Comparison of ENCODE assay signal across 7 mouse cellular contexts in genomic region chr7:98348043-98348442, GRCm38 (mm10). TPM values are rescaled to one million over a fixed set of nuclear protein-coding genes. Genes with fewer than 3 reads are reported as not detected.
DNase-seq lines count a peak whose midpoint lies in the region; ATAC-seq and TF ChIP-seq lines count a peak whose summit lies in the region.

No protein-coding gene starts in this region.

- peaks cover 16% of the 10 kb centered on the region for H3K36me3 ChIP-seq in neural tube, embryonic 15.5 days
- peaks cover 14% of the 10 kb centered on the region; the same call in 1 of the 2 replicates for H3K36me3 ChIP-seq in heart, postnatal 0 days (replicated peaks; ENCODE audit: control insufficient read depth, insufficient read depth, low read length)
- H3K36me3 ChIP-seq in limb, embryonic 11.5 days (ENCODE audit: control insufficient read depth, insufficient read depth, low read length), result peaks cover 8% of the 10 kb centered on the region; the same call in 1 of the 2 replicates

- DNase-seq in neural tube, embryonic 10.5 days (ENCODE audit: extremely low spot score, low spot score), result peak; percentile 64
- peak; percentile 54 for DNase-seq in T-cell, adult 2 months (ENCODE audit: low spot score)
- peak; percentile 58 to 67 for DNase-seq in cerebellum, postnatal 36 days
- peak; percentile 66 for DNase-seq in heart, postnatal 0 days (ENCODE audit: low spot score)
- peak; percentile 80 for DNase-seq in limb, embryonic 11.5 days (ENCODE audit: low spot score)

- no peak for ATAC-seq in neural tube, embryonic 15.5 days (ENCODE audit: low FRiP score)
- ATAC-seq in heart, postnatal 0 days (ENCODE audit: insufficient read depth, low read depth), result peak; percentile 7; the same call in 1 of the 2 replicates
- ATAC-seq in limb, embryonic 11.5 days (ENCODE audit: insufficient number of reproducible peaks, low FRiP score, low TSS enrichment, low read depth), result no peak

- H3K27me3 ChIP-seq in neural tube, embryonic 15.5 days (replicated peaks), result no peaks in the 10 kb centered on the region
- H3K27me3 ChIP-seq in heart, postnatal 0 days (ENCODE audit: control insufficient read depth, insufficient read depth, low read length), result no peaks in the 10 kb centered on the region
- H3K27me3 ChIP-seq in limb, embryonic 11.5 days (ENCODE audit: control insufficient read depth, insufficient read depth, low read length), result no peaks in the 10 kb centered on the region

- H3K9me3 ChIP-seq in neural tube, embryonic 15.5 days (replicated peaks), result no peaks in the 10 kb centered on the region
- H3K9me3 ChIP-seq in heart, postnatal 0 days (replicated peaks; ENCODE audit: control insufficient read depth, low read length), result no peaks in the 10 kb centered on the region
- H3K9me3 ChIP-seq in limb, embryonic 11.5 days (ENCODE audit: control insufficient read depth, low read length), result no peaks in the 10 kb centered on the region

- TF ChIP-seq CTCF in heart, postnatal 0 days (IDR thresholded peaks at IDR 0.05; ENCODE audit: low read depth), result peak; percentile 75
- peak; percentile 43; the same call in 1 of the 2 replicates for TF ChIP-seq CTCF in olfactory bulb, adult 2 months (IDR thresholded peaks at IDR 0.05; ENCODE audit: insufficient read depth, low read depth, low read length)

- no peak for TF ChIP-seq POLR2A in olfactory bulb, adult 2 months (IDR thresholded peaks at IDR 0.05; ENCODE audit: insufficient read depth, low read depth, low read length)

- H3K4me3 ChIP-seq in neural tube, embryonic 15.5 days (replicated peaks), result no peak overlapping the region
- H3K4me3 ChIP-seq in heart, postnatal 0 days (ENCODE audit: low read depth, low read length), result no peak overlapping the region
- H3K4me3 ChIP-seq in limb, embryonic 11.5 days (ENCODE audit: low read depth, low read length), result no peak overlapping the region
- H3K4me3 ChIP-seq in olfactory bulb, adult 2 months (ENCODE audit: insufficient read depth, low read depth, low read length), result no peak overlapping the region

- H3K4me2 ChIP-seq in neural tube, embryonic 15.5 days, result no peak overlapping the region
- no peak overlapping the region for H3K4me2 ChIP-seq in heart, postnatal 0 days (ENCODE audit: low read depth, low read length)
- H3K4me2 ChIP-seq in limb, embryonic 11.5 days (ENCODE audit: low read depth, severe bottlenecking), result no peak overlapping the region

- H3K4me1 ChIP-seq in neural tube, embryonic 15.5 days, result peaks cover 2% of the 10 kb centered on the region; the same call in 1 of the 2 replicates
- 0 out of 2 replicates have a peak, but pooled peaks cover 5% of the 10 kb centered on the region for H3K4me1 ChIP-seq in heart, postnatal 0 days (ENCODE audit: control insufficient read depth, insufficient read depth)
- H3K4me1 ChIP-seq in limb, embryonic 11.5 days (ENCODE audit: control insufficient read depth, insufficient read depth, low read length), result no peaks in the 10 kb centered on the region
- H3K4me1 ChIP-seq in olfactory bulb, adult 2 months (ENCODE audit: control insufficient read depth, insufficient read depth, low read length), result no peaks in the 10 kb centered on the region

- no peak for TF ChIP-seq EP300 in heart, postnatal 0 days (IDR thresholded peaks at IDR 0.05; ENCODE audit: low read depth)

- WGBS in neural tube, embryonic 15.5 days, result 70% methylated on average over 7 of the region's 7 CpGs
- 35% methylated on average over 7 of the region's 7 CpGs for WGBS in heart, postnatal 0 days
- 67% methylated on average over 7 of the region's 7 CpGs for WGBS in limb, embryonic 11.5 days
- 56% methylated on average over 7 of the region's 7 CpGs for WGBS in olfactory bulb, adult 2 months

- H3K9ac ChIP-seq in neural tube, embryonic 15.5 days (replicated peaks), result no peak overlapping the region
- no peak overlapping the region for H3K9ac ChIP-seq in heart, postnatal 0 days (replicated peaks; ENCODE audit: low read depth, low read length)
- H3K9ac ChIP-seq in limb, embryonic 11.5 days (ENCODE audit: low read length), result no peak overlapping the region

- H3K27ac ChIP-seq in neural tube, embryonic 15.5 days (replicated peaks), result no peak overlapping the region
- H3K27ac ChIP-seq in heart, postnatal 0 days (ENCODE audit: low read depth), result no peak overlapping the region
- H3K27ac ChIP-seq in limb, embryonic 11.5 days (replicated peaks; ENCODE audit: low read depth, low read length), result no peak overlapping the region
- H3K27ac ChIP-seq in olfactory bulb, adult 2 months (ENCODE audit: insufficient read depth, low read depth, low read length), result no peak overlapping the region

RNA-seq across cellular contexts. Expression of gene Tsku, which starts 13.1 kb away (rescaled TPM):
- polyA plus RNA-seq in neural tube, embryonic 15.5 days (2015; fragmentation: Nextera tagmentation; extraction: Ambion mirVana), result 6.3 and 7.1 TPM in 2 replicates
- total RNA-seq in heart, postnatal 0 days (2014; rRNA removed; ENCODE audit: low replicate concordance), result 4.0 and 7.1 TPM in 2 replicates
- polyA plus RNA-seq in heart, postnatal 0 days (2015; fragmentation: Nextera tagmentation; extraction: Ambion mirVana), result 3.3 and 3.7 TPM in 2 replicates
- polyA plus RNA-seq in limb, embryonic 11.5 days (2014; fragmentation: Nextera tagmentation; extraction: Ambion mirVana), result 15.2 and 16.0 TPM in 2 replicates
- polyA plus RNA-seq in olfactory bulb, adult 2 months (2012; ENCODE audit: insufficient read depth, insufficient read length, low replicate concordance, missing spikeins), result not detected in 2 replicates

RNA-seq across cellular contexts. Expression of gene Acer3, which starts 27.0 kb away (rescaled TPM):
- polyA plus RNA-seq in neural tube, embryonic 15.5 days (2015; fragmentation: Nextera tagmentation; extraction: Ambion mirVana), result 28.3 and 28.4 TPM in 2 replicates
- total RNA-seq in heart, postnatal 0 days (2014; rRNA removed; ENCODE audit: low replicate concordance), result 5.6 and 11.1 TPM in 2 replicates
- polyA plus RNA-seq in heart, postnatal 0 days (2015; fragmentation: Nextera tagmentation; extraction: Ambion mirVana), result 16.4 and 21.4 TPM in 2 replicates
- 24.6 and 26.4 TPM in 2 replicates for polyA plus RNA-seq in limb, embryonic 11.5 days (2014; fragmentation: Nextera tagmentation; extraction: Ambion mirVana)
- polyA plus RNA-seq in olfactory bulb, adult 2 months (2012; ENCODE audit: insufficient read depth, insufficient read length, low replicate concordance, missing spikeins), result not detected in 2 replicates
